Mouse (Mus musculus) ES-E14 (cell line): ENCODE data around the gene Rassf4. TPM values are rescaled to one million over a fixed set of nuclear protein-coding genes. Genes with fewer than 3 reads are reported as not detected.

Experiments
- DNase-seq: peaks from one replicate; pipeline ENCODE4 v3.0.0-alpha.2; 2013; ENCODE audit warnings: low read depth, low spot score
- H3K27ac ChIP-seq: 2 replicates; pipeline ENCODE4 v1.5.1; 2012; ENCODE audit warnings: low read depth, mild to moderate bottlenecking, low read length, moderate library complexity, mixed read lengths; ENCODE audit not compliant: poor library complexity, insufficient read depth, severe bottlenecking
- H3K36me3 ChIP-seq: 2 replicates; pipeline ENCODE4 v1.6.1; 2012; ENCODE audit warnings: mild to moderate bottlenecking, low read length, moderate library complexity, mixed read lengths; ENCODE audit not compliant: control insufficient read depth, poor library complexity, insufficient read depth, severe bottlenecking
- H3K4me1 ChIP-seq, 2 experiments: fragments of 150-350 bp in 1 of 2; sonication (generic) in 1 of 2; 2 replicates each; pipeline ENCODE4 v1.6.1; 2012; ENCODE audit warnings: low read length in 2 of 2, mild to moderate bottlenecking in 1 of 2, mixed read lengths in 1 of 2; ENCODE audit not compliant: control insufficient read depth in 2 of 2, insufficient read depth in 2 of 2, poor library complexity in 1 of 2
- H3K4me3 ChIP-seq, 2 experiments: fragments of 150-350 bp in 1 of 2; sonication (generic) in 1 of 2; 2 replicates each; pipeline ENCODE4 v1.5.1; 2012; ENCODE audit warnings: low read length in 2 of 2, low read depth in 1 of 2, mild to moderate bottlenecking in 1 of 2, mixed read lengths in 1 of 2; ENCODE audit not compliant: insufficient read depth in 1 of 2, poor library complexity in 1 of 2, severe bottlenecking in 1 of 2
- H3K9ac ChIP-seq: 2 replicates; pipeline ENCODE4 v1.6.1; 2012; ENCODE audit warnings: low read depth, mild to moderate bottlenecking, low read length, mixed read lengths; ENCODE audit not compliant: poor library complexity, insufficient read depth, severe bottlenecking
- H3K9me3 ChIP-seq: fragments of 150-350 bp; sonication (generic); 2 replicates; pipeline ENCODE4 v1.6.1; 2012; ENCODE audit warnings: low read depth, mild to moderate bottlenecking, low read length; ENCODE audit not compliant: control insufficient read depth, insufficient read depth
- CHD2 ChIP-seq: IDR thresholded peaks from 2 replicates; pipeline ENCODE4 v1.6.1; 2014; ENCODE audit warnings: mild to moderate bottlenecking, low read depth, low read length, inconsistent platforms
- HCFC1 ChIP-seq: IDR thresholded peaks from 2 replicates; pipeline ENCODE4 v1.6.1; 2012; ENCODE audit warnings: low read length, inconsistent platforms, borderline replicate concordance; ENCODE audit not compliant: insufficient read depth
- MAFK ChIP-seq: IDR thresholded peaks from 2 replicates; pipeline ENCODE4 v1.6.1; 2014; ENCODE audit warnings: mild to moderate bottlenecking, low read depth, low read length, inconsistent platforms; ENCODE audit not compliant: insufficient read depth
- ZC3H11A ChIP-seq: IDR thresholded peaks from 2 replicates; pipeline ENCODE4 v1.6.1; 2012; ENCODE audit warnings: low read depth, mild to moderate bottlenecking, inconsistent platforms, low read length, borderline replicate concordance
- ZNF384 ChIP-seq: IDR thresholded peaks from 2 replicates; pipeline ENCODE4 v1.6.1; 2012; ENCODE audit warnings: low read depth, low read length, inconsistent platforms
- in situ Hi-C, 2 experiments: fragments of 600-800 bp; cut with MboI; formaldehyde crosslinking; loops; one replicate each; pipeline ENCODE4 v1.15.1; 2025; ENCODE audit warnings: low sequenced_read_pairs in 2 of 2, inconsistent platforms in 1 of 2; ENCODE audit not compliant: unreplicated experiment in 2 of 2
- total RNA-seq: library from RNA; depleted of rRNA; stranded (reverse); fragments of 300-350 nt; gene quantifications from 2 replicates; pipeline ENCODE4 v1.2.3, GENCODE M21; 2012

Gene Rassf4
- total RNA-seq, 1 experiment, result 2.8 TPM

DNA sequence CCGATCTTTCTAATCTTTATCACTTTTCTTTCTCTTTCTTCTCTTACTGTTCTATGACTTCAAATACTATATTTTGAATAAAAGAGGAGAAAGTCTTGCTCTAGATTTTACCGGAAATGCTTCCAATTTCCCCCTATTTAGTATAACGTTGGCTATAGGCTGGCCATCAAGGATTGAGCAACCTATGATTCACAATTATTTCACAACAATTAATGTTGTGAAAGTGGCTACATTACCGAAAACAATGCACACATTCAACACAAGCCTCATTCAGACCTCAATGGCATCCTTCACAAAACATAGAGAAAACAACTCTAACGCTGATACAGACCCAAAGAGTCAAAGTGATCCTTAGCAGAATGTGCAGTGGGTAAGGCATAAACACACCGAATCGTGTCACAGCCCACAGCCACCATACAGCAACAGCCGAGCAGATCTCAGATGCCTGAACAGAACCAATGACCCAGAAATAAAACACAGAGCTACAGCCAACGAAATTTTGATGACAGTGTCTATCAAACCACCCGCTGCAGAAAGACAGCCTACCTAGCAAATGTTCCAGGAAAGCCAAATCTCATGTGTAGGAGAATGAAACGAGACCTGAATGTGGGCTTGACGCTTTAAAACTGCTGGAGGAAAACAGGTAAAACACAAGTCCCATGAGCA is 7.5 kb downstream of the Rassf4 start:
- Histone ChIP-seq H3K9ac (no peak overlapping the region), H3K36me3 (no peaks in the 10 kb centered on the region), H3K9me3 (no peaks in the 10 kb centered on the region), H3K4me3 (no peak overlapping the region), H3K27ac (no peak overlapping the region), H3K4me1 (peaks cover 0 to 12% of the 10 kb centered on the region in 2 experiments; a peak in 1 of 4 replicates)
- DNase-seq, result no peak
- in situ Hi-C loops, result no loop called here
- TF ChIP-seq ZC3H11A (no peak), MAFK (no peak), HCFC1 (no peak), CHD2 (no peak)

DNA sequence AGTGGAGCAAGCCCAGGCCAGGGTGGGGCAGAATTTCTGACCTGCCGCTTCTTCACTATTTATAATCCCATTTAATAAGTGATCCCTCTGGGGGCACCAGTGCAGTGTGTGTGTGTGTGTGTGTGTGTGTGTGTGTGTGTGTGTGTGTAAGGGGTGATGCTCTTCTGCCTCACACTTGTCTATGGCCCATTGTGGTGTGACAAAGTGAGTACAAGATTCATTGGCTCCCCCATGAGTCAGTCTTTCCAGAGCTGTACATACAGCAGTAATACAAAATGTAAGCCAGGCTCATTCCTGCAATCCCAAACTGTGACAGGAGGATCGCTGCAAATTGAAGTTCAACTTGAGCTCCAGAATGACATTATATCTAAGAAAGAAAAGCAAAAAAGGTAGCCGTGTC is 8.9 kb downstream of the Rassf4 start:
- TF ChIP-seq ZNF384 (no peak), MAFK (no peak), ZC3H11A (no peak), HCFC1 (no peak), CHD2 (no peak)
- no peak overlapping the region for H3K27ac ChIP-seq
- no peak overlapping the region for H3K9ac ChIP-seq
- DNase-seq, result no peak
- H3K36me3 ChIP-seq, result no peaks in the 10 kb centered on the region
- H3K4me3 ChIP-seq, result no peak overlapping the region
- no peaks in the 10 kb centered on the region for H3K9me3 ChIP-seq
- no peaks in the 10 kb centered on the region for H3K4me1 ChIP-seq
- in situ Hi-C loops, result no loop called here

DNA sequence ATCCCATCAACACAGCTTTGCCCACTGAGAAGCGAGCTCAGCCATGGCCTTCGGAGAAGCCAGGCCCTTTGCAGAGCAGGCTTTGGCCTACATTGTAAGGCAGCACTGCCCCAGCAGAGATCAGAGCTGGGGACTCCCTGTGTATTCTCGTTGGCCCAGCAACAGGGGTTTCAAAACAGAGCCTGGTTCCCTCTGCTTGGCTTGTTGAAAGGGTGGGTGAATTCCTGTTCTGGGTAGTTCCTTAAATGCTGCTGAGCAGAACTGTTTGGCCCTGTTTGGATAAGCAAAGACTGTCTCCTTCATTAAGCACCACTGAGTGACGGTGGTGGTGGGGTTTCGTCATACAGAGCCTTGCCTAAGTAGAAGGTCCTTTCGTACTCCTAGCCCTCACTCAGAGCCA is 9.7 kb downstream of the Rassf4 start:
- Histone ChIP-seq H3K27ac (no peak overlapping the region), H3K4me3 (no peak overlapping the region), H3K36me3 (no peaks in the 10 kb centered on the region), H3K9me3 (no peaks in the 10 kb centered on the region), H3K9ac (no peak overlapping the region), H3K4me1 (no peaks in the 10 kb centered on the region)
- no peak for TF ChIP-seq ZNF384
- no peak for TF ChIP-seq ZC3H11A
- no peak for TF ChIP-seq CHD2
- TF ChIP-seq MAFK, result no peak
- no peak for TF ChIP-seq HCFC1
- in situ Hi-C loops, result no loop called here
- DNase-seq, result no peak

DNA sequence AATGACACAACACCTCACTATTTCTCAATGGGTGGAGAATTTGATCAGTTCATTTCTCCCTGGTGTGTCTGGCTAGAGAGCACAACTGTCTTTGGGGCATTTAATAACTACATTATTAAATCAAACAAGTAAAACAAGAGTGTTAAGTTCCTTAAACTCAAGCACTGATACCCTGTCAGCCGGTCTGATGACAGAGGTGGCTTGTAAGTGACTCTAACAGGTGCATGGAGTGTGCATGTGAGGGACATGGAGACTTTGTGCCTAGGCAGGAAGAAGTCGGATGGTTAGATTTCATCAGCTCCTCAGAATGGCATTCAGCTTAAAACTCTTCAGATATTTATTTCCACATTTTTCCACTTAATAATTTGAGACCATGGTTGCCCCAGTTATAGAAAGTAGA is 10.4 kb downstream of the Rassf4 start:
- H3K4me3 ChIP-seq, result no peak overlapping the region
- H3K36me3 ChIP-seq, result no peaks in the 10 kb centered on the region
- H3K9me3 ChIP-seq, result no peaks in the 10 kb centered on the region
- TF ChIP-seq MAFK (no peak), HCFC1 (no peak), CHD2 (no peak), ZNF384 (no peak), ZC3H11A (no peak)
- H3K27ac ChIP-seq, result no peak overlapping the region
- no peaks in the 10 kb centered on the region for H3K4me1 ChIP-seq
- H3K9ac ChIP-seq, result no peak overlapping the region
- no peak for DNase-seq
- in situ Hi-C loops, result no loop called here
